Mouse (Mus musculus) lung, postnatal 25 days (tissue): ENCODE data around the gene Pkdcc.

Source experiments
- DNase-seq: peaks from one replicate; pipeline ENCODE4 v3.0.0; 2022; ENCODE audit warnings: low spot score

Pkdcc gene

DNA sequence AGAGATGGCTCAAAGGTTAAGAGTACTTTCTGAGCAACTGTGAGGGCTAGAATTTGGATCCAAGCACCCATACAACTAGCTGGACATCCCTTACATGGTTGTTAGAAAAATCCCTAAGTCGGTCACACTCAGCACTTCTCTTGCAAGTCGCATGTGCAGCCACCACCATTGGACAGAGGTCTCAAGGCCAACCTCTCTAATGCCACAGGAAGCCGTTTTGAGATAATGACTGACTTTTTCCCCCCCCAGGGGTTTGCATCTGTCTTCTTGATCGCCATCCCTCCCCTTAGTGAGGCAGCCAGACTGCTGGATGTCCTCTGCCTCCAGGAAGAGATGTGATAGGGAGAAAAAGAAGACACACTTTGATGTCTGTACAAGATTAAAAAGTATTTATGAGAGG, 32.1 kb downstream of the Pkdcc start:
- DNase-seq = no peak

DNA sequence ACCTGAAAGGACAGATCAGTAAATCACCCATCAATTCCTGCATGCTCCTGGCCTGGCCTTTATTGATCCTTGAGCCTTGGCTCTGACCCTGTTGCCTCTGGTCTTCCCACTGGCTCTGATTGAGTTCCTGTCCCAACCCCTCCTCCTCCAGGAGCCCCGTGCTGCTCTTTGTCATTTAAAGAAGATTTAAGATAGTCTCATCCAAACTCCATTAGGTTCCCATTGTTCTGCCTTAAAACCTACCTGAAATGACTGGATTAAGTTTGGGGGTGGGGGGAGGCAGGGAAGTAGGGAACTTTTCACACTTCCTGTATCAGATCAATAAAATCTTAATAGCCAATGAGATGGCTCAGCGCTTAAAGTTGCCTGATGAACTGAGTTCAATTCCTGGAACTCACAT, 33.4 kb downstream of the Pkdcc start:
- DNase-seq = no peak

GRCm38 (mm10) chr17:83250903-83251526, 35.9 kb downstream of the Pkdcc start:
- DNase-seq = no peak

- DNase-seq = peak; percentile 58
These were observed 38.1 kb downstream of the Pkdcc start for GRCm38 (mm10) chr17:83253051-83253649.

DNA sequence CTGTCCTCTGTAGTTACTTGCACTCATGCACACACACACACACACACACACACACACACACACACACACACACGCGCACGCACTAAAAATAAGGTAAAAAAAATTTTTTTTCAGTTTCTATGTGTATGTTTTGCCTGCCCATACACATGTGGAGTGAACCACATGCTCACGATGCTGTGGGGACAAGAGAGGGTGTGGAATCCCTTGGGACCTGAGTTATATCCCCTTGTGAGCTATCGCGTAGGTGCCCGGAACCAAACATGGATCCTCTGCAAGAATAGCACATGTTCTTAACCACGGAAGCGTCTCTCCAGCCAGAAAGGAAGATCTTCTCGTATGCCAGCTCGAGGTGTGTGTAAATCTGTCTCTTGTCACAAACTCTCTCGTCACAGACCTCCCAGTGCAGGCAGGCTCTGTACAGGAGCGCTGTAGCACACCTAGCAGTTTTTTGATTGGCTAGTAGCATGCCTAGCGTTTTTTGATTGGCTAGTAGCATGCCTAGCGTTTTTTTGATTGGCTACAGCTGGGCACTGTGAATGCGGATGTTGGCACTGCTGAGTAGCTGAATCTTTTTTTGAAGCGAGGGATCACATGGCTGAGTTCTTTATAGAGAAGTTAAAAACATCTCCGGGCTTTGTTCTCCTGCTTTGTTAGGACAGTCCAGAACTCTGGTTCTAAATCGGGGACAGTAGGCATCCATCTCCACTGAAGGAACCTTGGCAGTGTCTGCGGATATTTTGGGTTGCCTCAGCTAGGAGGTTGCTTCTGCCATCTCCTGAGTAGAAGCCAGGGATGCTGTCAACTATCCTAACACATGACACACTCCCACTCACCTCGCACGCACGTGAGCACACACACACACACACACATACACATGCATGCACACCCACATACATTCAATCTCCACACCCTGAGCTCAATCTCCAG, 52.4 kb downstream of the Pkdcc start:
- peak; percentile 91 for DNase-seq

DNA sequence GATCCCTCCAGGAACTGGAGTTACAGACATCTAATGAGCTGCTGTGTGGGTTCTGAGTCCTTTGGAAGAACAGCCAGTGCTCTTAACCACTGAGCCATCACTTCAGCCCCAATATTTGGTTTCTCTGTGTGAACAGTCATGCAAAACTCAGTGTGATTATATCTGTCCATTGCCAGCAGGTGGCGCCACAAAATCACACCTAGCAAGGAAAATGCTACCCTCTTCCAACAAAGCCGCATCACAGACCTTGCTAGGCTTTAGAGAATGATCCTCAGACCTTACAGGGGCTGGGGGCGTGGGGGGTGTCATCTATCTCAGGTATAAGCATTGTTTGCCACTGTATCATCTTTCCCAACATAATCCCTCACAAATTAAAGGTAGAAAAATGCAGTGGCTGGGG, 56.4 kb downstream of the Pkdcc start:
- DNase-seq = peak; percentile 84

DNA sequence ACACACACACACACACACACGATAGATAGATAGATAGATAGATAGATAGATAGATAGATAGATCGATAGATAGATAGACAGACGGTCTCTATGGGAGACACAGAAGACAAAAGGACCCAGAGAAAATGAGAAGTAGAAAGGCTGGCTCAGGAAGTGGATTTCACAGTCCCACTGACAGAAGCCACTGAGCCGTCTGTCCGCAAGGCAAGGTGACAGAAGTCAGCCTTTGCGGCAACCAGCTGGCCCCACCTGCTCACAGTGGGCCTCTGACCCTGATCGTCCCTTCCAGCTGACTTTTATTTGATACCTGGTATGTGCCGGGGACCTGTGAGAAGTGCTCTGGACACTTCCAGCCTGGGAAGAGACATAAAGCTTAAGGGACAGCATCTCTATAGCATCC, 57.5 kb downstream of the Pkdcc start:
- no peak for DNase-seq

GRCm38 (mm10) chr17:83273636-83274035, 58.5 kb downstream of the Pkdcc start:
- DNase-seq = no peak

- DNase-seq = no peak
These were observed 59.0 kb downstream of the Pkdcc start for GRCm38 (mm10) chr17:83274101-83274500.
